Mouse (Mus musculus): ENCODE data around the gene Cd79b. TPM values are rescaled to one million over a fixed set of nuclear protein-coding genes. Genes with fewer than 3 reads are reported as not detected.

The Cd79b gene
- polyA plus RNA-seq, 1 experiment from 2014 or later: 4.2 TPM

DNA sequence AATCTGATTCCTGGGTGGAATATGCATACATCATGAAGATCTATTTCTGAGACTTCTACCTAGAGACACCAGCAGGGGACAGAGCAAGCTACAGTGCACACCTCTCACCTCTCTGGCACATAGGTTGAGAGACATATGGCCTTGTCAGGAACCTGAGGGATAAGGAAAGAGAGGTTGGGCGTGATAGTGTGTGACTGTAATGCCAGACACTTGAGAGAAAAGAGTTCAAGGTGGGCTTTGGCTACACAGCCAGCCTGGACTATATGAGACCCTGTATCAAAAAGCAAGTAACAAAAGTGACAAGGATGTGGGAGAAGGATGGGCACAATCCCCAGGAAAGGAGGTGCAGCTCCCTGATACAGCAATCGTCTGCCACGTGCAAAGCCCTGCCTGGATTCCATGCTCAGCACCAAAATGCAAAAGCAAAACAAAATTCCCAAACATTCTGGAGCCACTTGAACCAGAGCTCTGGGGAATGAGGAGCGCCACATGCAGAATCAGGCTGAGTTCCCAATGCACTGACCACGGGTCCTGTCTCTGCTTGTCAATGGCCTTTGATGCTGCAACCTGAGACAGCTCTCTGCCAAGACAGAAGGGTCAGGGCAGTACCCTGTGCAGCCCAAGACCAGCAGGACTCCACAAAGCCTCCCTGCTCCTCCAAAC, 43.3 kb downstream of the Cd79b start:
- no peaks in the 10 kb centered on the region for H3K9me3 ChIP-seq
- H3K4me2 ChIP-seq: peak overlapping the region; percentile 71
- peak overlapping the region; percentile 98 for H3K27ac ChIP-seq
- H3K9ac ChIP-seq: peak overlapping the region; percentile 96
- H3K4me1 ChIP-seq: peaks cover 72% of the 10 kb centered on the region
- WGBS: 21% methylated on average over 5 of the region's 5 CpGs
- H3K36me3 ChIP-seq: peaks cover 15% of the 10 kb centered on the region
- no peaks in the 10 kb centered on the region for H3K27me3 ChIP-seq
- peak overlapping the region; percentile 90 for H3K4me3 ChIP-seq
- no peak for ATAC-seq (ENCODE audit: borderline replicate concordance, extremely low read depth, low FRiP score, low TSS enrichment)

DNA sequence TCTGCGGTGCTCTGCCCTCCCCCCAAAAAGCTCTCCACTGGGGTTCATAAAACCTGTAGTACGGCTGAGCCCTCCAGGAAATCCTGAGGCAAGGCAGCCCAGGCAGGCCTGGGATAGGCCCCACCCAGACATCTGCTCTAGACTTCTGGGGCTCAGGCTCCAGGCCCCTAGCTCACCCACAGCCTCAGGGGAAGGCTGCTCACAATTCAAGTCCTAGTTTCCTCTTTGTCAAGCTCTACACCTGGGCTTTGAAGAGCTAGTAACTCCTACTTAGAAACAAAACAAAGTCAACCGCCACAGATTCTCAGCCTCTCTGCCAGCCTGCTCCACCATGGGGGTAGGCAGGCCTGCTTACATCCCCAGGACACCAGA, 45.5 kb downstream of the Cd79b start:
- H3K9ac ChIP-seq: peak overlapping the region; percentile 35
- H3K27ac ChIP-seq: peak overlapping the region; percentile 82
- no peaks in the 10 kb centered on the region for H3K27me3 ChIP-seq
- WGBS: 26% methylated on average over 3 of the region's 3 CpGs
- peaks cover 37% of the 10 kb centered on the region for H3K36me3 ChIP-seq
- peaks cover 52% of the 10 kb centered on the region for H3K4me1 ChIP-seq
- H3K4me3 ChIP-seq: peak overlapping the region; percentile 20
- no peak for ATAC-seq (ENCODE audit: borderline replicate concordance, extremely low read depth, low FRiP score, low TSS enrichment)
- peak overlapping the region; percentile 49 for H3K4me2 ChIP-seq
- H3K9me3 ChIP-seq: no peaks in the 10 kb centered on the region

DNA sequence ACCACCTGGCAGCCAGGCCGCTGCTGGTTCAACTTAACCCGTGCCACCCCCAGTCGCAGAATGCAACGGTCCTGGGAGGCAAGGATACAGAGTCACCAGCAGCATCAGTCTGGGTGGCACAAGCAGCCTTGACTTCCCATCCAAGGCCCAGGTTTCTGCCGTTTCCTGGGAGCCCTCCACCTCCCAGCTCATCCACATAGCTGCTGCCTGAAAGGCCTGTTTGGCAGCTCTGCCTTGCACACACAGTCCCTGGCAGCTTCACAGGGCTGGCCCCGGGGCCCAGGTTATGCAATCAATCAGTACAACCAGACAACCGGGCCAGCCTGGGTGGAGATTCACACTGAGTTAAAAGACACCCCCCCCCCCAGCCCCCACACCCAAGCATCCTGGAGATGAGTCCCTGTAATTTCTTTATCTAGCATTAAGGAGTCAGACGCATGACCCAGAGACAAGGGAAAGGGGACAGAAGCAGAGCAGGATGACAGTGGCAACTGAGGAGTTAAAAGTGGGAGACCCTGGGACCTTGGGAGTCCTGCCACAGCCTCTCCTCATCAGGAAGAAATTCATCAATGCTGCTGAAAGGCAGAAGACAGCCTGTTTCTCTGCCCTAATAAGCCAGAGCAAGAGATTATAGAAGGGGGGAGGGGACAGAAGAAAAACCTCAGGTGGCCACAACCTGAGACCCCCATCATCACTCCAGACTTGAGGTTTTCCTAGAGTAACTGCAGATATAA, 46.1 kb downstream of the Cd79b start:
- no peaks in the 10 kb centered on the region for H3K27me3 ChIP-seq
- peak overlapping the region; percentile 49 for H3K4me2 ChIP-seq
- peaks cover 43% of the 10 kb centered on the region for H3K36me3 ChIP-seq
- peak overlapping the region; percentile 82 for H3K27ac ChIP-seq
- no peaks in the 10 kb centered on the region for H3K9me3 ChIP-seq
- 25% methylated on average over 8 of the region's 8 CpGs for WGBS
- no peak for ATAC-seq (ENCODE audit: borderline replicate concordance, extremely low read depth, low FRiP score, low TSS enrichment)
- peak overlapping the region; percentile 35 for H3K9ac ChIP-seq
- peaks cover 47% of the 10 kb centered on the region for H3K4me1 ChIP-seq
- H3K4me3 ChIP-seq: peak overlapping the region; percentile 20

DNA sequence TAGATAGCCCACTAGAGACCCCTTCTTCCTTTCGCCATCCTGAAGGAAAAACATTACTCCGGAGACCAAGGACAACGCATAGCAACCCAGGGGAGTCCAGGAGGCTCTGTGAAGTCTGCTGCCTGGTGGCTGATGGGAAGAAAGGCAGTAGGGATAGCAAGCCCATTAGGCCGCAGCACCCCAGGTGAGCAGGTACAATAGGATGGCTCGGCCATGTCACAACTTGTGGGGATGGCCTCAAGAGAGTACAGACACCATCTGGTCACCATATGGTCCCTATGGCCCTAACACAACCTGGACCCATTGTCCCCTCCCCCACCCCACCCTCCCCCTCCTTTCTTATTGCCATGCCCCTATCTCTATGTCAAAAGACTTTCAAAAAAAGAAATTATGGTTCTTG, 46.7 kb downstream of the Cd79b start:
- WGBS: 61% methylated on average over 5 of the region's 5 CpGs
- Histone ChIP-seq H3K9ac (no peak overlapping the region), H3K9me3 (no peaks in the 10 kb centered on the region), H3K4me1 (peaks cover 43% of the 10 kb centered on the region), H3K4me2 (peak overlapping the region; percentile 49), H3K27ac (peak overlapping the region; percentile 82), H3K36me3 (peaks cover 49% of the 10 kb centered on the region), H3K4me3 (0 out of 2 replicates have a peak overlapping the region, but pooled peaks have one; percentile 20), H3K27me3 (no peaks in the 10 kb centered on the region)
- ATAC-seq (ENCODE audit: borderline replicate concordance, extremely low read depth, low FRiP score, low TSS enrichment): no peak

DNA sequence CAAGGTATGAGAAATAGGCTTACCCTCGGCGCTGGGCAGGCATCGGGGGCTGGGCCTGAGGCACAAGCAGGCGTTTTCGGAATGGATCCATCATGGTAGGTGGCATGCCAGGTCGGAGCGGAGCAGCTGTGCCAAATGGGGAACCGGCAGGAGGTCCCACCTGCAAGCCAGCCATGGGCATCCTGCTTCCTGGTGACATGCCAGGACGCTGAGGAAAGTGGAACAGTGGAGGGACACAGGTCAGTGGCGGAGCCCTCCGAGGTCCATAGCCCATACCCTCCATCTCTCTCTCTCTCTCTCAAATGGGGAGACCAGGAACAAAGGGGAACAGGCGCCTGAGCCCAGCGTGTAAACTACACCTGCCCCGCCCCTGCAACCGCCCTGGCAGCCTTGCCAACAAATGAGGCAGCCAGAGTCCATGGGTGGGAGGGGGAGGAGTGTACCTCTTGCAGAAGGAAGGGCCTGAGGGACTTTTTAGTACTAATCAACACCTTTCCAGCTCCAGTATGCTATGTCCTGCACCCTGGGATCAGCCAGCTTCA, 47.2 kb downstream of the Cd79b start:
- ATAC-seq (ENCODE audit: borderline replicate concordance, extremely low read depth, low FRiP score, low TSS enrichment): no peak
- Histone ChIP-seq H3K4me2 (0 out of 2 replicates have a peak overlapping the region, but pooled peaks have one; percentile 49), H3K9ac (no peak overlapping the region), H3K36me3 (peaks cover 54% of the 10 kb centered on the region), H3K4me1 (peaks cover 43% of the 10 kb centered on the region), H3K27me3 (no peaks in the 10 kb centered on the region), H3K9me3 (no peaks in the 10 kb centered on the region), H3K27ac (peak overlapping the region; percentile 82; the same call in 1 of the 2 replicates), H3K4me3 (no peak overlapping the region)
- WGBS: 67% methylated on average over 15 of the region's 15 CpGs

DNA sequence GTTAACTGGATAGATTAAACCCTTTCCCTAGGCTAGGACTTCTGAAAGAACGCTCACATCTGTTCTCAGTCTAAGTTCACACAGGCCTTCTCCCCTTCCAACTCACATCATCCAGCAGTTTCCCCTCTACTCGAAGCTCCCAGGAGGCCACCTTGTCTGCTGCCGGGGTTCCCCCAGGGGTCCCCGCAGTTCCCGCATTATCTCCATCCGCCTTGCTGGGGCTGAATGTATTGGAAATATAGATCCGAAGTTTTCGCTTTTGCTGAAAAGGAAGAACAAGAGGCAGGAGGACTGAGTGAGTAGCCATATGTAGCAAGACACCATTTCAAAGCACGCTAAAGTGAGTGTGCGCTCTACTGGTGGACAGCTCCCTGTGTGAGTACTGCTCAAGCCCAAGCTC, 48.1 kb downstream of the Cd79b start:
- no peak overlapping the region for H3K4me3 ChIP-seq
- H3K9ac ChIP-seq: no peak overlapping the region
- no peaks in the 10 kb centered on the region for H3K27me3 ChIP-seq

DNA sequence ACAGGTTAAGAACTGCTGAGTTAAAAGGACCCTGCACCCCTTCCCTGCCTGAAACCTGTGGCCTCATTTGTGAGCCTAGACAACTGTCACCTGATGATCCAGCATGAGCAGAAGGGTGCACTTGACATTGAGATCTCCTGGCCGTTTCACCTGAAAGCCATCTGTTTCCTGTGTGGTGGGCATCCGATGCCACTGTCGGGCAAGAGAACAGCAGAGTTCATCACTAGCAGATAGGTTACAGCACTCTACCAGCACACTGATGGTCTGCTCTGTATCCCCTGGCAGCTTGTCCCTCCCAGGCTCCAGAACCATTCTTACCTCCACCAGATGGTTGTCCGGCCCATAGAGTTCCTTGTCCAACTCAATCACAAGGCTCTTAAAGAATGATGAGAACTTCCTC, 49.0 kb downstream of the Cd79b start:
- ATAC-seq (ENCODE audit: borderline replicate concordance, extremely low read depth, low FRiP score, low TSS enrichment): no peak
- Histone ChIP-seq H3K9ac (no peak overlapping the region), H3K36me3 (peaks cover 72% of the 10 kb centered on the region), H3K9me3 (no peaks in the 10 kb centered on the region), H3K4me1 (peaks cover 32% of the 10 kb centered on the region), H3K27me3 (no peaks in the 10 kb centered on the region), H3K4me3 (no peak overlapping the region), H3K27ac (no peak overlapping the region), H3K4me2 (no peak overlapping the region)
- 85% methylated on average over 4 of the region's 4 CpGs for WGBS

More for the DNA sequence above, 48.1 kb downstream of the Cd79b start:
- H3K4me2 ChIP-seq: no peak overlapping the region
- peaks cover 41% of the 10 kb centered on the region for H3K4me1 ChIP-seq
- WGBS: 87% methylated on average over 10 of the region's 10 CpGs
- H3K9me3 ChIP-seq: no peaks in the 10 kb centered on the region
- ATAC-seq (ENCODE audit: borderline replicate concordance, extremely low read depth, low FRiP score, low TSS enrichment): no peak
- H3K27ac ChIP-seq: no peak overlapping the region
- peaks cover 63% of the 10 kb centered on the region for H3K36me3 ChIP-seq

DNA sequence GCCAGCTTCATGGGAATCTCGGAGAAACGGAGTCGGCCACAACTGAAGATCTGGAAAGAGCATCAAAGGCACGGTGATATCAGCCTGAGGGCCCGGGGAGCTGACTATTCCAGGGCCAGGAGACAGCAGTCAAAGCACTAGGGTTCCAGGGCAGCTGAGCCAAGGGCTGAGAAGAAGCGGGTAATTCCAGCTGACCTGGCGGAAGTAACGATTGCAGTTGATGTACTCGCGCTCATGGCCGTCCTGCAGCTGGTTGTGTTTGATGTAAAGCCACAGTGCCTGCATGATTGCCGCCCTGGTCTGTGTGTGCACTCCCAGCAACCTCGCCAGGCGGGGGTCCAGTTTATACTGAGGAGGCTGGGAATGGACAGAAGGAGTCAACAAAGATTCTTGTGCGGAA, 49.6 kb downstream of the Cd79b start:
- no peaks in the 10 kb centered on the region for H3K27me3 ChIP-seq
- H3K4me1 ChIP-seq: peaks cover 26% of the 10 kb centered on the region
- no peaks in the 10 kb centered on the region for H3K9me3 ChIP-seq
- no peak for ATAC-seq (ENCODE audit: borderline replicate concordance, extremely low read depth, low FRiP score, low TSS enrichment)
- H3K4me2 ChIP-seq: no peak overlapping the region
- H3K4me3 ChIP-seq: no peak overlapping the region
- H3K9ac ChIP-seq: no peak overlapping the region
- WGBS: 85% methylated on average over 15 of the region's 15 CpGs
- no peak overlapping the region for H3K27ac ChIP-seq
- peaks cover 73% of the 10 kb centered on the region for H3K36me3 ChIP-seq

DNA sequence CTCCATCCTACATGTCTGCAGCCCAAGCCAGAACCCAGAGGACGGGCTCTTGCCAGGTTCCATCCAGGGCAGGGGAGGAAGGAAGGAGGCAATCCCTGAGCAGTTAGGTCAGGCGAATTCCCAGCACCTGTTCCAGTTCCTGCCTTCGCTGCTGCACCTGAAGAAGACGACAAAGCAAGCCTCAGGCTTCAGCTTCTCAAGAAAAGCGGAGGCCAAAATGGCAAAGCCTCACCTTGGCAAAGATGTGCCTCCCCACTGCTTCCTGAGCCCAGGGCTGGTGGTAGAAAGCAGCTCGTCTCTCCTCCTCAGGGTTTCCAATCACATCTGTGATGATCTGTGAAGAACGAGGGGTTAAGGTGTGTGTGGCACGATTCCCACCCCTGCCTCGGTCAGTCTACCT, 50.6 kb downstream of the Cd79b start:
- Histone ChIP-seq H3K4me1 (peaks cover 18% of the 10 kb centered on the region), H3K4me2 (no peak overlapping the region), H3K27ac (no peak overlapping the region), H3K4me3 (no peak overlapping the region), H3K9ac (no peak overlapping the region), H3K9me3 (no peaks in the 10 kb centered on the region), H3K27me3 (no peaks in the 10 kb centered on the region), H3K36me3 (peaks cover 78% of the 10 kb centered on the region)
- ATAC-seq (ENCODE audit: borderline replicate concordance, extremely low read depth, low FRiP score, low TSS enrichment): no peak
- 83% methylated on average over 9 of the region's 9 CpGs for WGBS

Other genes starting within 250 kb of the Cd79b start
- gene Taco1, start 248.7 kb downstream of the Cd79b start, polyA plus RNA-seq (2015; fragmentation: Nextera tagmentation; extraction: Ambion mirVana): 9.0 and 10.1 TPM in 2 replicates
- gene Map3k3, start 230.1 kb downstream of the Cd79b start, polyA plus RNA-seq (2015; fragmentation: Nextera tagmentation; extraction: Ambion mirVana): 22.6 and 28.2 TPM in 2 replicates
- not detected in 2 replicates for gene Gm10840, start 153.9 kb downstream of the Cd79b start, polyA plus RNA-seq (2015; fragmentation: Nextera tagmentation; extraction: Ambion mirVana)
- 237 and 246 TPM in 2 replicates for gene Limd2, start 153.9 kb downstream of the Cd79b start, polyA plus RNA-seq (2015; fragmentation: Nextera tagmentation; extraction: Ambion mirVana)
- gene Strada, start 112.6 kb downstream of the Cd79b start, polyA plus RNA-seq (2015; fragmentation: Nextera tagmentation; extraction: Ambion mirVana): 24.3 and 25.1 TPM in 2 replicates
- gene Ccdc47, start 98.4 kb downstream of the Cd79b start, polyA plus RNA-seq (2015; fragmentation: Nextera tagmentation; extraction: Ambion mirVana): 80.2 and 88.7 TPM in 2 replicates
- 69.8 and 72.7 TPM in 2 replicates for gene Ddx42, start 97.8 kb downstream of the Cd79b start, polyA plus RNA-seq (2015; fragmentation: Nextera tagmentation; extraction: Ambion mirVana)
- 50.2 and 54.1 TPM in 2 replicates for gene Ftsj3, start 58.7 kb downstream of the Cd79b start, polyA plus RNA-seq (2015; fragmentation: Nextera tagmentation; extraction: Ambion mirVana)
- 271 and 275 TPM in 2 replicates for gene Psmc5, start 58.6 kb downstream of the Cd79b start, polyA plus RNA-seq (2015; fragmentation: Nextera tagmentation; extraction: Ambion mirVana)
- gene Smarcd2, start 41.8 kb downstream of the Cd79b start, polyA plus RNA-seq (2015; fragmentation: Nextera tagmentation; extraction: Ambion mirVana): 79.1 and 81.6 TPM in 2 replicates
- gene Tcam1, start 38.1 kb downstream of the Cd79b start, polyA plus RNA-seq (2015; fragmentation: Nextera tagmentation; extraction: Ambion mirVana): 0.23 and 0.24 TPM in 2 replicates
- not detected in 2 replicates for gene Gh, start 12.9 kb downstream of the Cd79b start, polyA plus RNA-seq (2015; fragmentation: Nextera tagmentation; extraction: Ambion mirVana)
- 0.06 and 0.16 TPM in 2 replicates for gene Scn4a, start 38.5 kb upstream of the Cd79b start, polyA plus RNA-seq (2015; fragmentation: Nextera tagmentation; extraction: Ambion mirVana)
- gene Prr29, start 50.7 kb upstream of the Cd79b start, polyA plus RNA-seq (2015; fragmentation: Nextera tagmentation; extraction: Ambion mirVana): 0.93 and 1.1 TPM in 2 replicates
- 93.5 and 99.2 TPM in 2 replicates for gene Icam2, start 73.3 kb upstream of the Cd79b start, polyA plus RNA-seq (2015; fragmentation: Nextera tagmentation; extraction: Ambion mirVana)
- gene Ern1, start 173.1 kb upstream of the Cd79b start, polyA plus RNA-seq (2015; fragmentation: Nextera tagmentation; extraction: Ambion mirVana): 6.0 and 6.5 TPM in 2 replicates

All from lung, embryonic 15.5 days (tissue).